Mouse (Mus musculus) spleen, adult 2 months (tissue): ENCODE measurements around the gene Bola1. TPM values are rescaled to one million over a fixed set of nuclear protein-coding genes. Genes with fewer than 3 reads are reported as not detected.
"Not testable (repeated sequence)": the region's sequence is repeated elsewhere in the genome, so short reads cannot be mapped to it uniquely, and the experiment has no call there.

Experiments used
- DNase-seq, 2 experiments: peaks; one replicate each; pipeline versions ENCODE4 v3.0.0 to v3.0.0-alpha.2; 2012 to 2021; ENCODE audit warnings: low spot score in 2 of 2, low read depth in 1 of 2
- H3K27ac ChIP-seq: fragments of 200-500 bp; 2 replicates; pipeline ENCODE4 v1.5.1; 2012; ENCODE audit warnings: low read length, inconsistent platforms; ENCODE audit not compliant: insufficient read depth
- H3K27me3 ChIP-seq: fragments of 200-500 bp; 2 replicates; pipeline ENCODE4 v1.6.1; 2012; ENCODE audit warnings: mild to moderate bottlenecking, moderate library complexity, low read length, inconsistent platforms; ENCODE audit not compliant: control insufficient read depth, insufficient read depth
- H3K36me3 ChIP-seq: fragments of 200-500 bp; 2 replicates; pipeline ENCODE4 v1.6.1; 2012; ENCODE audit warnings: mild to moderate bottlenecking, low read length, inconsistent platforms; ENCODE audit not compliant: control insufficient read depth, insufficient read depth
- H3K4me1 ChIP-seq: fragments of 200-500 bp; 2 replicates; pipeline ENCODE4 v1.6.1; 2011; ENCODE audit warnings: inconsistent platforms; ENCODE audit not compliant: control insufficient read depth, insufficient read depth, insufficient read length
- H3K4me3 ChIP-seq: fragments of 200-500 bp; 2 replicates; pipeline ENCODE4 v1.5.1; 2011; ENCODE audit warnings: mild to moderate bottlenecking, inconsistent platforms; ENCODE audit not compliant: insufficient read depth, insufficient read length; ENCODE audit errors: extremely low read depth
- CTCF ChIP-seq: fragments of 200-500 bp; IDR thresholded peaks from 2 replicates; pipeline ENCODE4 v1.5.1; 2011; ENCODE audit warnings: mild to moderate bottlenecking, inconsistent platforms; ENCODE audit not compliant: insufficient read depth, insufficient read length, insufficient replicate concordance; ENCODE audit errors: extremely low read depth
- POLR2A ChIP-seq: fragments of 200-500 bp; IDR thresholded peaks from 2 replicates; pipeline ENCODE4 v1.6.1; 2011; ENCODE audit warnings: low read depth, low read length, inconsistent platforms
- WGBS: fragments of 180-500 bp; shearing (Covaris S2); methylation state at CpG from one replicate; pipeline ENCODE4 v1.1.7; 2018; 5-methylcytosine and 5-hydroxymethylcytosine counted together
- polyA plus RNA-seq: library from polyadenylated mRNA; depleted of rRNA; stranded (reverse); fragments of >200 nt; gene quantifications from 2 replicates; pipeline ENCODE4 v1.2.3, GENCODE M21; 2012; rRNA removed

Gene Bola1
- 24.6 and 38.8 TPM in 2 replicates for polyA plus RNA-seq

DNA sequence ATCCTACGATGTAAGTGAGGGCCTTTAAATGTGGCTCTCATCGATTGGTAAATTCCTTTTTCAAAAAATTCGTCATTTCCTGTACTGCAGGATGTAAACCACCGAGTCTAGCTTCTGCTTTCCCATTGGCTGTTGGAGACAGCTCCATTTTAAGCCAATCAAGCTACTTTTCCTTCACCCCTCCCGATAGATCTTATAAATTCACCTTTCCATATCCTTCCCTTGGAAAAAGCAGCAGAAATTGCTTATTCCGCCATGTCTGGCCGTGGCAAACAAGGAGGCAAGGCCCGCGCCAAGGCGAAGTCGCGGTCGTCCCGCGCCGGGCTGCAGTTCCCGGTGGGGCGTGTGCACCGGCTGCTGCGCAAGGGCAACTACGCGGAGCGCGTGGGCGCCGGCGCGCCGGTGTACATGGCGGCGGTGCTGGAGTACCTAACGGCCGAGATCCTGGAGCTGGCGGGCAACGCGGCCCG is at the start of gene Bola1, which contains the start of gene Hist2h2ab:
Gene Bola1, minus strand, starts transcription at position 49 of the 470 bp plus-strand sequence.
Gene Hist2h2ab, plus strand, starts transcription at position 205 of the 470 bp plus-strand sequence.
- peak within 1 kb of the TSS; percentile 100 for H3K27ac ChIP-seq
- peak; percentile 18 for TF ChIP-seq POLR2A
- no peak for TF ChIP-seq CTCF
- peak; percentile 61 to 82 for DNase-seq
- under 1% methylated on average over 37 of the region's 37 CpGs for WGBS
- H3K27me3 ChIP-seq, result no peaks in the 10 kb centered on the region
- no peaks in the 10 kb centered on the region for H3K36me3 ChIP-seq
- H3K4me3 ChIP-seq, result peak within 1 kb of the TSS; percentile 85
- peaks cover 9% of the 10 kb centered on the region for H3K4me1 ChIP-seq

DNA sequence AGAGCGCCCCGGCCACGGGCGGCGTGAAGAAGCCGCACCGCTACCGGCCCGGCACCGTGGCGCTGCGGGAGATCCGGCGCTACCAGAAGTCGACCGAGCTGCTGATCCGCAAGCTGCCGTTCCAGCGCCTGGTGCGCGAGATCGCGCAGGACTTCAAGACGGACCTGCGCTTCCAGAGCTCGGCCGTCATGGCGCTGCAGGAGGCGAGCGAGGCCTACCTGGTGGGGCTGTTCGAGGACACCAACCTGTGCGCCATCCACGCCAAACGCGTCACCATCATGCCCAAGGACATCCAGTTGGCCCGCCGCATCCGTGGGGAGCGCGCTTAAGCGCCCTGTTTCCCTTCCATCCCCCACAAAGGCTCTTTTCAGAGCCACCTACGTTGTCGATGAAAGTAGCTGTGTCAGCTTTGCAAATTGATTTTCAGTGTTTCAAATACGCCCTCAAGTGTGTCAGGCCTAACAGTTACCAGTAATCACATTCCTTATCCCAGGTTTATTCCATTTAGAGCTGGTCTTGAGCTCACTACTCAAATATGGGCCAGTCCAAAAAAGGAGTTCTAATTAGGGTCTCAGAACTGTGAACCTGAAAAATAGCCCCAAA is 49.4 kb upstream of the Bola1 start:
- not testable (repeated sequence) for H3K27me3 ChIP-seq, DNase-seq, H3K4me1 ChIP-seq, H3K36me3 ChIP-seq
- Histone ChIP-seq H3K4me3 (peak overlapping the region; percentile 58), H3K27ac (peak overlapping the region; percentile 97)
- WGBS, result under 1% methylated on average over 16 of the region's 44 CpGs

DNA sequence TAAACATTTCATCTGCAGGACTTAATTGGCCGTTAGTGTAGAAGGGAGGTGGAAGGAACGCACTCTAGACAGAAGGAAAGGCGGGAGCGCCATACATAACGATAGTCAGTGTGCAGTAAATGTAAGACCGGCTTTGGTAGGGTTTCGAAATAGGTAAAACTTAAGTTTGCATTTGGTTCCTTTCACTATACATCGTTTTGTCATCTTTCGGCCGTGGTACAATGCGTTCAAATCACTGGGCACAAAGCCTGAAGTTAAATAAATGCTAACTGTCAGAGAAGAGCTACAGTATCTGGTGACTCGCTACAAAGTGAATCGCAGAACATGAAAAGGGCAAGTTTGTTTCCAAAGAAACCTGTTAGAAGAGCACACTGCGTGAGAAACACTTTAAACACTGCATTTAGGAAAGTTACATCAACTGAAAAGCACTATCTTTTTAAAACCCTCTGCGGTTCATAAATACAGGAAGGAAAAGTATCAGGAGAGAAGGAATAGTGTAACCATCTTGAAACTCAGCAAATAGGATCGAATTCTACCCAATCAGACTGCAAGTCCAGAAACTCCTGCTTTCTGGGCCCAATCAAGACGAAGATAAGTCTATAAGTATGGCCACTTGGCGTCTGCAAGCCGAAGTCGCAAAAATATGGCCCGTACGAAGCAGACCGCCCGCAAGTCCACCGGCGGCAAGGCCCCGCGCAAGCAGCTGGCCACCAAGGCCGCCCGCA is 48.7 kb upstream of the Bola1 start, which contains the start of gene Hist2h3b:
Gene Hist2h3b, plus strand, starts transcription at position 604 of the 725 bp plus-strand sequence.
- H3K4me3 ChIP-seq, result peak within 1 kb of the TSS; percentile 73
- H3K36me3 ChIP-seq, result no peaks in the 10 kb centered on the region
- no peaks in the 10 kb centered on the region for H3K27me3 ChIP-seq
- H3K4me1 ChIP-seq, result peaks cover 7% of the 10 kb centered on the region; the same call in 1 of the 2 replicates
- 21% methylated on average over 30 of the region's 30 CpGs for WGBS
- peak within 1 kb of the TSS; percentile 97 for H3K27ac ChIP-seq
- TF ChIP-seq CTCF (no peak), POLR2A (peak; percentile 94)
- peak; percentile 69 to 75 for DNase-seq

DNA sequence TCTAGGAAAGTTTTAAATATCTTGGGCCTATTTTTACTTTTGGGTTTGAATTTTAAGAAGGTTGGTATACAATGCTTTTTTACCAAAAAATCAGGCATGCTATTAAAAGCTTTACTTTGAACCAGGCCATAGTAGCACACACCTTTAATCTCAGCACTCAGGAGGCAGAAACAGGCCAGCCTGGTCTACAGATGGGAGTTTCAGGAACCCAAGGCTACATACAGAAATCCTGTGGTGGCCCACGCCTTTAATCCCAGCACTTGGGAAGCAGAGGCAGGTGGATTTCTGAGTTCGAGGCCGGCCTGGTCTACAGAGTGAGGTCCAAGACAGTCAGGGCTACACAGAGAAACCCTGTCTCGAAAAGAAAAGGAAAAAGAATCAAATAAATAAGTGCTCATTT is 48.0 kb upstream of the Bola1 start:
- DNase-seq, result no peak
- H3K36me3 ChIP-seq, result no peaks in the 10 kb centered on the region
- H3K4me3 ChIP-seq, result no peak overlapping the region
- peaks cover 7% of the 10 kb centered on the region; the same call in 1 of the 2 replicates for H3K4me1 ChIP-seq
- peak overlapping the region; percentile 8; the same call in 1 of the 2 replicates for H3K27ac ChIP-seq
- no peak for TF ChIP-seq POLR2A
- no peaks in the 10 kb centered on the region for H3K27me3 ChIP-seq
- WGBS, result 75% methylated on average over 4 of the region's 4 CpGs

DNA sequence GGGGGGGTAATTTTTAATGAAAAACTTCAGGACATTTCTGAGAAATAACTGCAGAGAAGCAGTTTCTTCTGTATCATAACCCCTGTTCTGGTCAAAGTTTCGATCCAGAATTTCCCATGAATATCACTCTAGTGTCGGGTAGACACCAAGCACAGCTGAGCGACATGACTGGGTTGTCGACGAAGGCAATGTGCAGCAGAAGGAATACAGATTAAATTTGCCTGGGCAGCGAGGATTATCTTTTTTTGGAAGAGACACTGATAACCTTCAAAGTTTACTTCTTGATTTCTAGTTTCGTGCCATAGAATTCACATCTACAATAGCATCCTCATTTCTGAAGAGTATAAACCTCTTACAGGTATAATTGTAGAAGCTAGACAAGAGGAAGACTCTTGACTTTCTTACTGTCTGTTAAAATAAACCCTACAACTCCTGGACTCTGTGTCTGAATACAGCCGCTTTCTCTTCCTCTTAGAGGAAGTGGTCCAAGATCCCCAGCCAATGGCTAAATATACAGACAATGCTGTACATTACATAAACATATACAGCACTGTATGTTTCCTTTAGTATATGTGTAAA is 46.7 kb upstream of the Bola1 start:
- 70% methylated on average over 8 of the region's 8 CpGs for WGBS
- Histone ChIP-seq H3K27ac (no peak overlapping the region), H3K4me3 (no peak overlapping the region)

DNA sequence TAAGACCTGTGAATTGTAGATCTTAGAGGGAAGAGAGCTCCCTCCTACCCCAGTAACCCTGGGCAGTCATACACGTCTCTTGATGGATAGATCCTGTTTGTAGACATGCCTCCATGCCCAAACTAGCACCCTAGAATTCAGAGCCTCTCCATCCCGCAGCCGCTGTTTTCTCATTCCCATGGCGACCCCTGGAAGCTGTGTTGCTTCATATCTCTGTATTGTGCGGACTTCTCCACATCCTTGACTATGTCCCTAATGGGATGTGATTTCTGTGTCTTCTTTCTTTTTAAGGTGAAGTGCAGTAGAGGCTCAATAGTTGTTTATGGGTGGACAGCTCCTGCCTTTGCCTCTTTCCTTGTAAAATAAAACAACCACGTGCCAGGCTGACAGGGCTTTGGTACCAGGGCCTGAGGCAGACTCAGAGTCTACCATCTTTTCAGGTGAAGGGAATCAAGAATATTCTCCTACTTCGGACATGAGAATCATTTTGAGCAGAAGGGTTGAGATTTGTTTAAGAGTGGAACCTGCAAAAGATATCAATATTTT is 45.0 kb upstream of the Bola1 start:
- DNase-seq, result no peak
- Histone ChIP-seq H3K27ac (peak overlapping the region; percentile 100), H3K4me3 (no peak overlapping the region), H3K27me3 (no peaks in the 10 kb centered on the region), H3K4me1 (peaks cover 7% of the 10 kb centered on the region; the same call in 1 of the 2 replicates), H3K36me3 (no peaks in the 10 kb centered on the region)
- TF ChIP-seq POLR2A (no peak), CTCF (no peak)
- 66% methylated on average over 7 of the region's 7 CpGs for WGBS

More for the DNA sequence above, 46.7 kb upstream of the Bola1 start:
- Histone ChIP-seq H3K36me3 (no peaks in the 10 kb centered on the region), H3K4me1 (peaks cover 7% of the 10 kb centered on the region; the same call in 1 of the 2 replicates), H3K27me3 (no peaks in the 10 kb centered on the region)
- DNase-seq, result no peak
- TF ChIP-seq CTCF, result no peak
- TF ChIP-seq POLR2A, result no peak
